Mouse (Mus musculus) lung, postnatal 0 days (tissue): ENCODE data around the gene Crygd.

ENCODE experiments used
- CTCF ChIP-seq: IDR thresholded peaks from 2 replicates; pipeline ENCODE4 v1.5.1; 2016; ENCODE audit warnings: antibody characterized with exemption, mild to moderate bottlenecking
- EP300 ChIP-seq: IDR thresholded peaks from 2 replicates; pipeline ENCODE4 v1.6.1; 2016; ENCODE audit warnings: antibody characterized with exemption, mild to moderate bottlenecking, control low read depth

GRCm38 (mm10) chr1:65112031-65112806 lies 49.0 kb upstream of the Crygd start:
- TF ChIP-seq EP300: peak; percentile 37; the same call in 1 of the 2 replicates
- TF ChIP-seq CTCF: peak; percentile 90
